Mouse (Mus musculus) kidney, adult 9 months (tissue): ENCODE measurements around the gene Cdh16.
A peak's percentile ranks its signal among the peaks of the same experiment; 100 is the strongest.
"Not testable (repeated sequence)": the region's sequence is repeated elsewhere in the genome, so short reads cannot be mapped to it uniquely, and the experiment has no call there.

Experiments
- DNase-seq: peaks from one replicate; pipeline ENCODE4 v3.0.0; 2022

Cdh16 gene

DNA sequence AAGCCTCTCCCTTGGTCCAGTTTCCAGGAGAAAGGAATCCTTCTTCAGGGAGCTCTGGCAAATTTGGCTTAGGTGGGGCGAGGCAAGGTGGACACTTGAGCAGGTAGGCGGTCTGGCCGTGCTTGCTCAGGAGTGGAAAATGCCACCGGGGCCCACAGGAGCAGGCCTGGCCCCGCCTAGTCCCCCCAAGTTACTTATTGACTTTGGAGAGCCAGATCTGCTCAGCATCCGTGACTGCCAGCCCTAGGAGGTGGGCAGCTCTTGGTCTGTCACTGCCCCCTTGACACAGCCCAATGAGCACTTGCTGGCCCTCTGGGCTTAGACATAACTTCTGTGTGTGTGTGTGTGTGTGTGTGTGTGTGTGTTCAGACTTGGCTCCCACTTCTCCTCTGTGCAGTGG, at the start of gene Cdh16:
TSS of gene Cdh16 (minus strand) at position 236 of the 400 bp plus-strand sequence.
- DNase-seq = peak; percentile 97

DNA sequence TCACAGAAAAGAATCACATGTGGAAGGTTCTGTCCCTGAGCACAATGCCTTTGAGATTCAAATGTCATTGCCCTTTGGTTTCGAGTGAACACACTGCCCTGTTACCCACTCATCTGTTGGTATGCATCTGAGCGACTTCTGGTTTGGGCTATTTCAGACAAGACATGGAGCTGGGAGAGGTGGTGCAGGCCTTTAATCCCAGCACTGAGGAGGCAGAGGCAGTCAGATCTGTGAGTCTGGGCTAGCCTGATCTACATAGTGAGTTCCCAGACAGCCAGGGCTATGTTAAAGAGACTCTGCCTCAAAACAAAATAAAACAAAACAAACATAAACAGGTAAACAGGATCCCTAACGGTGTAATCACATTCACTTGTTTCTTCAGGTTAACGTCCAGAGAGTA, 31.4 kb upstream of the Cdh16 start:
- no peak for DNase-seq

DNA sequence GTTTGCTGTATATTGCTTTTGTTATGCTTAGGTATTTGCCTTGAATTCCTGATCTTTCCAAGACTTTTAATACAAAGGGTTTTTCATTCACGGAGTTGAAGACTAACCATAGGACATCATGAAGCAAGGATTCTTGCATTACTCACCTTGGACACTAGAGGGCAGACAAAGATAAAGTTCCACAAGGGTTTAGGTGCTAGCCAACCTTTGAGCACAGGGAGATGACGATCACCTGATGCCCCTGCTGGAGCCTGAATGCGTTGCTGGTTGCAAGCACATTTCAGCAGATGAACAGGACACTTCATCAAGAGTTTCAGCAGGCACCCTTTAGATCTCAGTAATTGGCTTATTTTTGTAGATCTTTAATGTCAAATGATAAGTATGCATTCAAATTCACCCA, 30.8 kb upstream of the Cdh16 start:
- DNase-seq = peak; percentile 95

- not testable (repeated sequence) for DNase-seq
Observed at GRCm38 (mm10) chr8:104644187-104644586, 20.0 kb upstream of the Cdh16 start.

GRCm38 (mm10) chr8:104642324-104642654, 18.1 kb upstream of the Cdh16 start:
- no peak for DNase-seq

- peak; percentile 89 for DNase-seq
Observed at GRCm38 (mm10) chr8:104641426-104642323, 17.5 kb upstream of the Cdh16 start, which contains the start of gene Ciao2b. Ciao2b (minus strand) TSS chr8:104641965.

GRCm38 (mm10) chr8:104640831-104641370, 16.7 kb upstream of the Cdh16 start:
- DNase-seq = peak; percentile 27

- peak; percentile 5 for DNase-seq
Observed at GRCm38 (mm10) chr8:104640241-104640640, 16.0 kb upstream of the Cdh16 start.

GRCm38 (mm10) chr8:104638010-104638409, 13.8 kb upstream of the Cdh16 start:
- no peak for DNase-seq

GRCm38 (mm10) chr8:104635004-104635710, 11.0 kb upstream of the Cdh16 start:
- peak; percentile 2 for DNase-seq

DNA sequence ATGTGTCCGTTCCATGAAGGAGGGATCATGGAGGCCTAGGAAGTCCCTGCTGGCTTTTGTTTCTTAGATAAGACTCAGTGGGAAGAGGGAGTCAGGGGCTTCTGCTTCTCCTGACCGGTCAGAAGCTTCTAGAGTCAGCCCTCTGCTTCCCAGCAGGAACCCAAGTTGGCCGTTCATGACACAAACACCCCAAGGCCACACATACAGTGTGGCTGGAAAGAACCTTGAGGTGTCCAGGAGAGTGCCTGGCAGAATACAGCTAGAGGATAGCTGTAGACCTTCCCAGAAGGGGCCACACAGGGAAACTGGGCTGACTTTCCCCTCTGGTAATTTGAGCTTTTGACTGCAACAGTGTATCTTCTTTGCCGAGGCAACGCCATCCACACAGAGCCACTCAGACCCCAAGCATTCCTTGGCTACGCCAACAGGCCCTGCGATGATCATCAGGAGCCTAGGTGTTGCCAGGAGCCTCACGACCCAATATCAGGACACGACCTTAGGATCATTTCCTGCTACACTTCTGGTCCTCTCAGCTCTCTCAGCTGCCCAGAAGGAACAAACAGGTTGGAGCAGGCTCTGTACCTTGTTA, 9.1 kb upstream of the Cdh16 start:
- peak; percentile 11 for DNase-seq

- DNase-seq = no peak
Observed at GRCm38 (mm10) chr8:104632486-104632885, 8.3 kb upstream of the Cdh16 start.

DNA sequence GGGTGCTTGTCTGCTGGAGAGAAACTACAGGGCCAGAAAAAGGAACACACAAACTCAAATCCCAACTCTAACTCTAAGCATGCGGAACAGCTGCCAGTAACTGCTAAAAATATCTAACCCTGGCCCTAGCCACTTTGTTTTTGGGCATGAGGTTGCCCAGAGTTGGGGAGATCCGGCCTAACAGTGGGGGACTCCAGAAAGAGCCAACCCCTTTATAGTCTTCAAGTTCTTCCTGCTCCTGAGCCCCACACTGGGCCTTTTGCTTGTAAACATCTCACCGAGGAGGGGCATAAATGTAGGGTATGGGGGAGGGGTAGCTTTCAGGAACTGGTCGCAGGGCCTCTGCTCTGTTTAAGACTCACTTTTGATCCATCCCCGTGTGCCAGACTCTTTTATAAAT, 7.8 kb upstream of the Cdh16 start:
- DNase-seq = no peak

GRCm38 (mm10) chr8:104630981-104631663, 6.9 kb upstream of the Cdh16 start, which contains the start of gene Rrad:
Rrad (minus strand) TSS chr8:104631327.
- DNase-seq = no peak

GRCm38 (mm10) chr8:104630574-104630973, 6.4 kb upstream of the Cdh16 start:
- no peak for DNase-seq

DNA sequence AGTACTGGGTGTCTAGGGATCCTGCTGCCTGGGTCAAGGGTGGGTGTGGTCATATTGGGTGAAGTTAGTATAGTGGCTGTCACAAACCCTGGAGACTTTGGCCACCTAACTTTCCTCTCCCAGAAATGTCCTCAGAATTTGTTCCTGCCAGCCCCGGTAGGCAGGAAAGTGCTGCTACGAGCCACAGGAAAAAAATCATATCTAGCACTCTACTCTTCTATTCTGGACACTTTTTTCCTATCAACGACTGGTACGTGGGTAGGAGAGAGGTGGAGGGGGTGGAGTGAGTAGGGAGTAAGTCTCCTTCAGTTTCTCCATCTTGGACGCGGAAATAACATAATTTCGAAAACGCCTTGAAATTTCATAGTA, 5.9 kb upstream of the Cdh16 start:
- no peak for DNase-seq

GRCm38 (mm10) chr8:104629306-104630110, 5.3 kb upstream of the Cdh16 start:
- peak; percentile 72 for DNase-seq

DNA sequence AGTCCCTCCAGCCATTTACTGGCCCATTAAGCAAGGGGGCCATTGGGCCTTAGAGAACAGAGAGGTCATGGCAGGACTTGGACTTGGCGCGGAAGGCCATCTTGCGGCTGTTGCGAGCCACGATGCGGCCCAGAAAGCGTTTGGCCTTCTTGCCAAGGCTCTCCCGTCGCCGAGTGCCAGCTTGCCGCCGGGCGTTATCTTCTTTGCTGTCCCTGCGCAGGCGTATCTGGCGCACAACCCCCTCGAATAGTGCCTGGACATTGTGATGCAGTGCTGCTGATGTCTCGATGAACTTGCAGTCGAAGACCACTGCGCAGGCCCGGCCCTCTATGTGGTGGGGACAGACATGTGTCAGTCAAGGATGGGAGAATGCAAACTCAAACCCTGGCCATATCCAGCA, 4.2 kb upstream of the Cdh16 start:
- no peak for DNase-seq

- DNase-seq = no peak
Observed at GRCm38 (mm10) chr8:104627065-104627740, 3.0 kb upstream of the Cdh16 start.

- DNase-seq = no peak
Observed at GRCm38 (mm10) chr8:104620765-104621164, 3.4 kb downstream of the Cdh16 start.

- DNase-seq = no peak
Observed at GRCm38 (mm10) chr8:104613119-104613518, 11.1 kb downstream of the Cdh16 start.
